13 mouse cellular contexts compared by ENCODE assay signal in genomic region chr2:11530101-11530500, GRCm38 (mm10). TPM values are rescaled to one million over a fixed set of nuclear protein-coding genes. Genes with fewer than 3 reads are reported as not detected.
A peak's percentile ranks its signal among the peaks of the same experiment; 100 is the strongest.
DNase-seq lines count a peak whose midpoint lies in the region; ATAC-seq and TF ChIP-seq lines count a peak whose summit lies in the region.
"Had no signal": no experiment of that assay in that cellular context is flagged by ENCODE, and none has a peak within 500 bp of the region (broad histone marks: within the 10 kb centered on the region; RNA-seq: fewer than 3 reads in every experiment).

No protein-coding gene starts in this region.

- peak; percentile 79; the same call in 1 of the 2 replicates for TF ChIP-seq EP300 in heart, adult 2 months (IDR thresholded peaks at IDR 0.05; ENCODE audit: insufficient read depth, low read depth, low read length)

- ATAC-seq in heart, embryonic 12.5 days (ENCODE audit: insufficient number of reproducible peaks, low FRiP score), result no peak
- peak; percentile 71 for ATAC-seq in megakaryocyte progenitor cell, adult 5-6 weeks (replicated peaks; ENCODE audit: poor library complexity)
- no peak for ATAC-seq in intestine, embryonic 16.5 days
- ATAC-seq: midbrain, embryonic 15.5 days had no signal

- intact Hi-C loops in heart, adult 2 months (cut with DNase I), result no loop called here
- intact Hi-C loops in heart, postnatal 14 days (cut with DNase I), result no loop called here

- WGBS in heart, adult 2 months, result 40% methylated on average over 6 of the region's 6 CpGs
- 51% methylated on average over 6 of the region's 6 CpGs for WGBS in heart, embryonic 12.5 days
- whole genome bisulfite sequencing in intestine, embryonic 16.5 days, result 75% methylated on average over 6 of the region's 6 CpGs

- no peak for TF ChIP-seq POLR2A in heart, adult 2 months (IDR thresholded peaks at IDR 0.05; ENCODE audit: insufficient read depth, low read depth, low read length)

- no peak overlapping the region for H3K9ac ChIP-seq in heart, adult 2 months (ENCODE audit: low read depth, low read length)
- H3K9ac ChIP-seq in heart, embryonic 12.5 days, result no peak overlapping the region
- H3K9ac ChIP-seq in intestine, embryonic 16.5 days (ENCODE audit: low read depth, low read length), result no peak overlapping the region
- H3K9ac ChIP-seq: embryonic facial prominence, embryonic 12.5 days; midbrain, embryonic 15.5 days; stomach, embryonic 15.5 days had no signal

- TF ChIP-seq CTCF in heart, adult 2 months (IDR thresholded peaks at IDR 0.05), result peak; percentile 23

- peak; percentile 53 to 59 for DNase-seq in heart, adult 2 months
- peak; percentile 73 for DNase-seq in adrenal gland, adult 8-10 months
- peak; percentile 36 to 41 for DNase-seq in heart, postnatal 14 days
- DNase-seq in retina, postnatal 1 day, result no peak
- no peak for DNase-seq in thymus, postnatal 0 days (ENCODE audit: low spot score)
- DNase-seq: kidney, adult 9 months had no signal

- no peak overlapping the region for H3K4me3 ChIP-seq in heart, adult 2 months
- no peak overlapping the region for H3K4me3 ChIP-seq in heart, embryonic 12.5 days
- H3K4me3 ChIP-seq in intestine, embryonic 16.5 days (ENCODE audit: low read length), result no peak overlapping the region
- H3K4me3 ChIP-seq: embryonic facial prominence, embryonic 12.5 days; midbrain, embryonic 15.5 days; stomach, embryonic 15.5 days had no signal

- H3K4me2 ChIP-seq in heart, embryonic 12.5 days, result no peak overlapping the region
- H3K4me2 ChIP-seq in intestine, embryonic 16.5 days (ENCODE audit: low read depth, low read length), result no peak overlapping the region
- H3K4me2 ChIP-seq: embryonic facial prominence, embryonic 12.5 days; midbrain, embryonic 15.5 days; stomach, embryonic 15.5 days had no signal

- H3K79me2 ChIP-seq in heart, adult 2 months (replicated peaks; ENCODE audit: control insufficient read depth, insufficient read depth, low read length), result no peaks in the 10 kb centered on the region

- H3K27me3 ChIP-seq in heart, adult 2 months (ENCODE audit: control insufficient read depth, insufficient read depth, low read length), result no peaks in the 10 kb centered on the region
- H3K27me3 ChIP-seq in heart, embryonic 12.5 days (replicated peaks), result no peaks in the 10 kb centered on the region
- no peaks in the 10 kb centered on the region for H3K27me3 ChIP-seq in intestine, embryonic 16.5 days (replicated peaks; ENCODE audit: control insufficient read depth, insufficient read depth, low read length)
- H3K27me3 ChIP-seq: embryonic facial prominence, embryonic 12.5 days; stomach, embryonic 15.5 days had no signal

- no peaks in the 10 kb centered on the region for H3K36me3 ChIP-seq in heart, adult 2 months (ENCODE audit: control insufficient read depth, insufficient read depth, low read length)
- H3K36me3 ChIP-seq in heart, embryonic 12.5 days, result no peaks in the 10 kb centered on the region
- H3K36me3 ChIP-seq in intestine, embryonic 16.5 days (ENCODE audit: control insufficient read depth, insufficient read depth, low read length), result no peaks in the 10 kb centered on the region
- H3K36me3 ChIP-seq: embryonic facial prominence, embryonic 12.5 days; G1E; midbrain, embryonic 15.5 days; stomach, embryonic 15.5 days had no signal

- H3K9me3 ChIP-seq in heart, embryonic 12.5 days (replicated peaks), result no peaks in the 10 kb centered on the region
- H3K9me3 ChIP-seq in intestine, embryonic 16.5 days (ENCODE audit: control insufficient read depth, low read length), result no peaks in the 10 kb centered on the region
- H3K9me3 ChIP-seq: embryonic facial prominence, embryonic 12.5 days; G1E; midbrain, embryonic 15.5 days; stomach, embryonic 15.5 days had no signal

- H3K4me1 ChIP-seq in heart, adult 2 months (ENCODE audit: control insufficient read depth, insufficient read depth, low read length), result peaks cover 10% of the 10 kb centered on the region
- H3K4me1 ChIP-seq in heart, embryonic 12.5 days (replicated peaks), result peaks cover 12% of the 10 kb centered on the region
- H3K4me1 ChIP-seq in intestine, embryonic 16.5 days (ENCODE audit: control insufficient read depth, insufficient read depth, low read length), result no peaks in the 10 kb centered on the region
- H3K4me1 ChIP-seq: embryonic facial prominence, embryonic 12.5 days had no signal

- peak overlapping the region; percentile 40 for H3K27ac ChIP-seq in heart, adult 2 months
- no peak overlapping the region for H3K27ac ChIP-seq in heart, embryonic 12.5 days (ENCODE audit: poor library complexity, severe bottlenecking)
- no peak overlapping the region for H3K27ac ChIP-seq in intestine, embryonic 16.5 days (ENCODE audit: low read length)
- H3K27ac ChIP-seq: embryonic facial prominence, embryonic 12.5 days; midbrain, embryonic 15.5 days; stomach, embryonic 15.5 days had no signal

RNA-seq across cellular contexts. Expression of gene Pfkfb3, which starts 23.8 kb away (rescaled TPM):
- total RNA-seq in heart, adult 2 months (2021), result 10 to 100 TPM in 1 of 2 experiments, 1 to 10 TPM in 1; 9.0 to 12.1 TPM
- polyA plus RNA-seq in heart, adult 2 months (2012; rRNA removed), result 13.1 and 14.3 TPM in 2 replicates
- 11.8 and 12.6 TPM in 2 replicates for polyA plus RNA-seq in heart, embryonic 12.5 days (2016; fragmentation: Nextera tagmentation; extraction: Ambion mirVana)
- total RNA-seq in adrenal gland, adult 8-10 months (2022), result 100 to 1,000 TPM in 1 of 4 experiments, 10 to 100 TPM in 3; 62.7 to 118 (median 75.9) TPM
- 10 to 100 TPM; 11.9 to 14.5 TPM for total RNA-seq in heart, postnatal 14 days (2021)
- 48.2 and 49.0 TPM in 2 replicates for total RNA-seq in megakaryocyte progenitor cell, adult 5-6 weeks (2015)
- total RNA-seq in megakaryocyte progenitor cell, adult 5-6 weeks (2017), result 40.9 and 45.9 TPM in 2 replicates
- polyA plus RNA-seq in intestine, embryonic 16.5 days (2015; fragmentation: Nextera tagmentation; extraction: Ambion mirVana), result 14.5 and 16.2 TPM in 2 replicates
- polyA plus RNA-seq in thymus, postnatal 0 days (2015; fragmentation: Nextera tagmentation; extraction: Ambion mirVana), result 14.0 and 15.0 TPM in 2 replicates
- polyA plus RNA-seq: G1E had no signal

Comparison
In these comparisons a context has a peak if more than half of its experiments do, and no peak if none do; other contexts are left out.
1. DNase-seq: peak in heart, adult 2 months (2 of 2), adrenal gland, adult 8-10 months (single experiment) and heart, postnatal 14 days (2 of 2); none in retina, postnatal 1 day (single experiment) and thymus, postnatal 0 days (single experiment).